ENCODE assay signal across 13 mouse cellular contexts in the genomic region with DNA sequence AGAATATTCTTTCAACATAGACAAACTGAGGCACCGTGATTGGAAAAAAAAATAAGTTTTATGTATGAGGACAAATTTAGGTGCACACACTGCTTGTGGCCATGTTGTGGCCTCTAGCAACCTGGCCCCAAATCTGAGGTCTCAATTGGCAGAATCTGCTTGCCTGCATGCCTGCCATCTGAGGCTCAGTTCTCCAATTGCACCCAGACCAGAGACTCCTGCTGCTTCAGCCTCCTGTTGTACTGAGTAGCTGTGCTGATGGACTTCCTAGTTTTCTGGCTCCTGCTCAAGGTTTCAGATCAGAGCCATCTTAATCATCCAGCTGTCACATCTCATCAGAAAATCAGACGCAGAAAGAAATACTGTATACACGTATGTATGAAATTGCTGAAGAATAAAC.
A peak's percentile ranks its signal among the peaks of the same experiment; 100 is the strongest.
DNase-seq lines count a peak whose midpoint lies in the region.
"Had no signal": no experiment of that assay in that cellular context is flagged by ENCODE, and none has a peak within 500 bp of the region (broad histone marks: within the 10 kb centered on the region; RNA-seq: fewer than 3 reads in every experiment).

No protein-coding gene starts in this region.

- DNase-seq in cerebellum, adult 11-12 months: peak; percentile 35
- peak; percentile 11 for DNase-seq in cerebellum, adult 8-10 months
- peak; percentile 19 to 58 for DNase-seq in cerebellum, postnatal 14 days
- no peak for DNase-seq in neural tube, embryonic 10.5 days (ENCODE audit: extremely low spot score, low spot score)
- no peak for DNase-seq in urinary bladder, adult 18-20 months (ENCODE audit: low spot score in 2 of 2)
- no peak for DNase-seq in ovary, postnatal 10 days (ENCODE audit: low spot score)
- DNase-seq: adrenal gland, adult 2 months; adrenal gland, postnatal 25 days; gastrocnemius, postnatal 36 days; heart, adult 11 months; heart, postnatal 10 days; heart, postnatal 4 days; kidney, adult 11 months had no signal

Comparison
In these comparisons a context has a peak if more than half of its experiments do, and no peak if none do; other contexts are left out.
1. DNase-seq: peak in cerebellum, adult 11-12 months (single experiment), cerebellum, adult 8-10 months (single experiment) and cerebellum, postnatal 14 days (2 of 2); none in neural tube, embryonic 10.5 days (single experiment), urinary bladder, adult 18-20 months (0 of 2) and ovary, postnatal 10 days (single experiment).